Mouse (Mus musculus) lung, adult 2 months (tissue): ENCODE measurements around the gene St8sia4. TPM values are rescaled to one million over a fixed set of nuclear protein-coding genes. Genes with fewer than 3 reads are reported as not detected.
A peak's percentile ranks its signal among the peaks of the same experiment; 100 is the strongest.

Experiments
- DNase-seq: peaks from one replicate; pipeline ENCODE4 v3.0.0; 2022
- H3K4me1 ChIP-seq: fragments of 200-500 bp; 2 replicates; pipeline ENCODE4 v1.6.1; 2011; ENCODE audit warnings: low read length; ENCODE audit not compliant: control insufficient read depth, insufficient read depth
- H3K4me3 ChIP-seq: fragments of 200-500 bp; replicated peaks from 2 replicates; pipeline ENCODE3; 2011; ENCODE audit warnings: low read depth, mild to moderate bottlenecking, control low read depth, low read length; ENCODE audit errors: extremely low read depth
- CTCF ChIP-seq: fragments of 200-500 bp; IDR thresholded peaks from 2 replicates; pipeline ENCODE4 v1.5.1; 2011; ENCODE audit warnings: mild to moderate bottlenecking, low read length, control low read depth; ENCODE audit not compliant: insufficient read depth
- POLR2A ChIP-seq: fragments of 200-500 bp; IDR thresholded peaks from 2 replicates; pipeline ENCODE4 v1.6.1; 2011; ENCODE audit warnings: low read depth, mild to moderate bottlenecking, control low read depth, low read length, borderline replicate concordance; ENCODE audit errors: extremely low read depth
- WGBS: fragments of 180-500 bp; shearing (Covaris S2); methylation state at CpG from one replicate; pipeline ENCODE4 v1.1.7; 2018; 5-methylcytosine and 5-hydroxymethylcytosine counted together
- polyA plus RNA-seq: library from polyadenylated mRNA; depleted of rRNA; stranded (reverse); fragments of >200 nt; gene quantifications from 2 replicates; pipeline ENCODE4 v1.2.3, GENCODE M21; 2012; rRNA removed

The St8sia4 gene
- polyA plus RNA-seq, result 3.0 and 4.8 TPM in 2 replicates

GRCm38 (mm10) chr1:95667435-95668252, at the start of gene St8sia4:
St8sia4 (minus strand) TSS chr1:95667571.
- WGBS, result under 1% methylated on average over 52 of the region's 52 CpGs
- TF ChIP-seq POLR2A, result peak; percentile 76; the same call in 1 of the 2 replicates
- no peak for TF ChIP-seq CTCF
- Histone ChIP-seq H3K4me3 (peak within 1 kb of the TSS; percentile 74), H3K4me1 (peaks cover 5% of the 10 kb centered on the region)
- DNase-seq, result peak; percentile 62

- Histone ChIP-seq H3K4me3 (no peak overlapping the region), H3K4me1 (no peaks in the 10 kb centered on the region)
- TF ChIP-seq POLR2A (no peak), CTCF (no peak)
- 56% methylated on average over 3 of the region's 3 CpGs for WGBS
- DNase-seq, result no peak
Measured at GRCm38 (mm10) chr1:95709181-95709580, 41.8 kb upstream of the St8sia4 start.

- TF ChIP-seq POLR2A (no peak), CTCF (no peak)
- Histone ChIP-seq H3K4me1 (no peaks in the 10 kb centered on the region), H3K4me3 (no peak overlapping the region)
- no peak for DNase-seq
Measured at GRCm38 (mm10) chr1:95699903-95700302, 32.5 kb upstream of the St8sia4 start.

- no peak for TF ChIP-seq CTCF
- 39% methylated on average over 3 of the region's 3 CpGs for WGBS
- DNase-seq, result no peak
- H3K4me1 ChIP-seq, result no peaks in the 10 kb centered on the region
- H3K4me3 ChIP-seq, result no peak overlapping the region
Measured at GRCm38 (mm10) chr1:95674052-95674451, 6.7 kb upstream of the St8sia4 start.

- Histone ChIP-seq H3K4me3 (peak overlapping the region; percentile 74), H3K4me1 (peaks cover 3% of the 10 kb centered on the region; the same call in 1 of the 2 replicates)
- 13% methylated on average over 6 of the region's 6 CpGs for WGBS
- TF ChIP-seq POLR2A, result no peak
- no peak for DNase-seq
Measured at GRCm38 (mm10) chr1:95668253-95668805, 958 bp upstream of the St8sia4 start.

- TF ChIP-seq CTCF, result no peak
- TF ChIP-seq POLR2A, result no peak
- Histone ChIP-seq H3K4me3 (peak overlapping the region; percentile 74), H3K4me1 (peaks cover 6% of the 10 kb centered on the region)
- no peak for DNase-seq
- 1% methylated on average over 14 of the region's 14 CpGs for WGBS
Measured at GRCm38 (mm10) chr1:95666541-95667320, 640 bp downstream of the St8sia4 start.

GRCm38 (mm10) chr1:95665951-95666484, 1.4 kb downstream of the St8sia4 start:
- DNase-seq, result peak; percentile 18
- Histone ChIP-seq H3K4me1 (peaks cover 6% of the 10 kb centered on the region), H3K4me3 (peak overlapping the region; percentile 73)
- 1% methylated on average over 17 of the region's 17 CpGs for WGBS
- TF ChIP-seq POLR2A (no peak), CTCF (no peak)

- WGBS, result 8% methylated on average over 22 of the region's 22 CpGs
- peak; percentile 15 for DNase-seq
Measured at GRCm38 (mm10) chr1:95664969-95665702, 2.2 kb downstream of the St8sia4 start.

More at GRCm38 (mm10) chr1:95664969-95665702, 2.2 kb downstream of the St8sia4 start:
- TF ChIP-seq CTCF (no peak), POLR2A (no peak)
- Histone ChIP-seq H3K4me3 (peak overlapping the region; percentile 37), H3K4me1 (peaks cover 10% of the 10 kb centered on the region)
